Mouse (Mus musculus): Measurements from ENCODE around the gene Slit3.

Gene Slit3

DNA sequence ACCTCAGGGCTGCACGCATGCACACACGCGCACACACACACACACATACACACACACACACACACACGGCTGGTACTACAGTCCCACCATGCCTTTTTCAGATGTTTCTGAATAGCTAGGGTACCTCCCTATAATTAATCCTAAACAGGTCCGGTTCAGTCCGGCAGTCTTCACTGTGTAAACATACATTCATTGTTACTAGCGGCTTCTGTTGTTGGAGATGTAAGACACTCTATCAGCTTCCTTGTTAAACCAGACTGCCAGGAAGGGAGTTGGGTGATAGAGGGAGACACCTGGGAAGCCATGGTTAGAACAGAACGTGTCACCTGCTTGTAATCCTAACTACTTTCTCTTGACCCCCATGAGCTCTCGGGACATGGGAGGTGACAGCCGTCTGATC, 481.6 kb downstream of the Slit3 start:
- no peak for DNase-seq

DNA sequence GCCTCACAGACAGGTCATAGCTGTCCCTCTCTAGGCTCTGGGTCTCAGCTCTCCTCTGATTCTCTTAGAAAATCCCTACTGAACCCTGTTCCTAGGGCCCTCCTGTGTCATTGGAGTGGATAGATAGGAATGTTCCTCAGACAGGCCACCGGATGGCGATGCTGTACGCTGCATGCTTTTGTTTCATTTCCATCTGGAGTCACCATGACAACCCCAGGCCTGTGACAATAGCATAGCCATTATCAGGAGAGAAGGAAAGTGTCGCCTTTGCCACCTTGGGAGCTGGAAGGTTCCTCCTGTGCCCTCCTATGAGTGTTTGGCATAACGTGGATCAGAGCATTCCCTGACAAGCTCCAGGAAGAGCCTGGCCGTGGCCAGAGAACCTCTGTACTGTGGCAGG, 482.9 kb downstream of the Slit3 start:
- DNase-seq, result no peak

DNA sequence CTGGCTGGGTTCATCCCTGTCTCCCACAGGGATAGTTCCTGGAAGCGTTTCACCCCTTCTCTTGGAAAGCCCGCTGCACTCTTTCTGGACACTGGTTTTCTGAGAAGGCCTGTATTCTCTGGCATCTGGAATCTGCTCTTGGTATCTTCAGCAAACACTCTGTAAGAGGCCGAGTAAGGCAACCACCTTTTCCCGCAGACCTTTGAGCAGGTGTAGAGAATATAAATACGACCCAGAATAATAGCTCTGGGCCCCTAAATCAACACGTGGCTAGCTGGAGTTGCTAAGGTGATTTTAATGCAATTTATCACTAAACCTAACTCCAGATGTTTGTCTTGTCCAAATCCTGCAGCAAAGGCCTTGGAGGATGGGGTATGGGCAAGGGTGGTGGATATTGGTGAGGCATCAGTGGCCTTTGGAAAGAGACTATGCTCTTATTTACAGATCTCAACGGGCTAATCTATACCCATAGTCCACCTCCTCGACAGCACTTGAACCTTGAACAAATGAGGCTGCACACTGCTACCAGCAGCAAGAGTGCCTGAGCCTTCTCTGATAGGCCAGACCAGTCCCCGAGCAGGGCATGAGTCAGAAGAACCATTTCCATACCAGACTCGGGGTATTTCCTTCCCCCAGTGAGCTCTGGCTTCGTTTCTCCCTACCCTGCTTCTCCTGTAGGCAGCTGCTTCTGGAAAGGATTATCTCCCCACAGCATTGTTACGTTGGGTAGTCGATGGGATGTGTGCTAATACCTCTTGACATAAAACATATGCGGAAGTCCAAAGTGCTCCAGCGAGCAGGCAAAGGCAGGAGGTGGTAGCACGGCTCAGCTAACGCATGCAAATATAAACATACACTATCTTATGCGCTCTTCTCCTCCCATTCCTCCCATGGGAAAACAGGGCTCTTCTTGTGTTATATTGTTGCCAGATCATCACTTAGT, 484.1 kb downstream of the Slit3 start:
- no peak for DNase-seq

DNA sequence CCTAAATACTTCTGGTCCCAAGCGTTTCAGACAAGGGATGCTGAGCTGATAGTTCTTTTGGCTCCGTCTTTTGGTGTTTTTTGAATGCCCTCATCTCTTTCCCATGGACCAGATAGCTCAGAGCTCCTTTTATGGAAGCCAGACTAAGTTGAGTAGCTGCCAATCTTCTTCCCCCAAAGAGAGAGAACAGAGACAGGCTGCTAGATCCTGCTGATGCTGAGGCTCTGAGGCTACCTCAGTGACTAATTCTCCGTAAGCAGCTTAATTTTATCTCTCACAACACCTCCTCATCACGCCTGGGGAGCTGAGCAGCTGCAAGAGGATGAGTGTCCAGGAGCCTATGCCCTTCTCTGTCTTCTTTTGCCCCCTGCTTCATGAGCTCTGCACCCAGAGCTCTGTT, 486.2 kb downstream of the Slit3 start:
- DNase-seq, result no peak

DNA sequence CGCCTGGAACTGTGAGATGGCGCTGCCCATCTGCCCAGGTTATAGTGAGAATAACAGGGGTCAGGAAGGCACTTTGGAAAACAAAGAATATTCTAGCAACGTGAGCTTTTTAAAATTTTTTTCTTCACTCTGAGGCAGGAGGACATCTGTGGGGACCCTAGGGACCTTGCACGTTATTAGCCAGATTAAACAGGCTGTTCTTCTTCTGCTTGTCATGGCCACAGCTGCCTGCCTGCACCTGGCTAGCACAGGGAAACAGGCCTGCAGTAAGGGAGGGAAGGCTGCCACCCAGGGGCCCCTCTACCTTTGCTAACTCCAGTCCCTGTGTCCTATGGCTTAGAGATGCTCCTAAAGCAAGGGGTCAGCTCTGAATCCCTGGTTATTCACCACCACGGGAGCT, 487.8 kb downstream of the Slit3 start:
- no peak for DNase-seq

DNA sequence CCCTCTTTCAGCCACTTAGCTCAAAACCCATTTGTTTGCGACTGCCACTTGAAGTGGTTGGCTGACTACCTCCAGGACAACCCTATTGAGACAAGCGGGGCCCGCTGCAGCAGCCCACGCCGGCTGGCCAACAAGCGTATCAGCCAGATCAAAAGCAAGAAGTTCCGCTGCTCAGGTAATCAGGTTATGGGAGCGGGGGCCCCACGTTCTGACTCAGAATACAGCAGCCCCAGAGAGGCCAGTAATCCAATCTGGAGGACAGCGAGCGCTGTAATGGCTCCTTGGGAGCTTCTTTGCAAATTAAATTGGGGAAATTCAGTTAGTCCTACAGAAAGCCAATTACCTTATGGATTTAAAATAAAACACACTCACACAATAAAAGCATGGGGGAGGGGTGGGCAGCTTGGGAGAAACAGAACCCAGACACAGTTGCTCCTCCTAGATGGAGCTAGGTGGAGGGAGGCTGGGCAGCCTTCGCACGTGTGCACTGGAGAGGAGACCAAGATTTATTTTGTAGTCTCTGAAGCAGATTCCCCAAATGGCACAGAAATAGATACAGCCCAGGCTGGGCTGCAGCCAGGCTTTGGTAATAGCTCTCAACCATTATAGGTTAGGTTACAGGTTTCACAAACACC, 491.4 kb downstream of the Slit3 start:
- DNase-seq, result no peak

DNA sequence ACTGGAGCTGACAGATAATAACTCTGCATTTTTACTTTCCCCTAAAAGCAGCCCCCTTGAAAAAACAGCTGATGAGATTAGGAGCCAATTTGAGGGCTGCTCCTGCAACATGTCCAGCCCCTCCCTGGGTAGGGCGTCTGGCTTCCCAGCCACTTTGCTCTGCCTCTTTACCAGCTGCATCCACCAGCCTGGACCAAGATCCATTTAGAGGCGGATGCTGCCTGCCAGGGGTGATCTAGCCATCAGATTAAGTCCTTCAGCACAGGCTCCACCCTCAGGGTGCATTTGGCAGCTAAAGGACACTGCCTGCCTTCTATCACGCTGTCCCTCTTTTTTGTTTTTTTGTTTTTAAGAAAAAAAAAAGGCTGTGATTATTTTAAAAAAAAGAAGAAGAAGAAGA, 493.5 kb downstream of the Slit3 start:
- no peak for DNase-seq

DNA sequence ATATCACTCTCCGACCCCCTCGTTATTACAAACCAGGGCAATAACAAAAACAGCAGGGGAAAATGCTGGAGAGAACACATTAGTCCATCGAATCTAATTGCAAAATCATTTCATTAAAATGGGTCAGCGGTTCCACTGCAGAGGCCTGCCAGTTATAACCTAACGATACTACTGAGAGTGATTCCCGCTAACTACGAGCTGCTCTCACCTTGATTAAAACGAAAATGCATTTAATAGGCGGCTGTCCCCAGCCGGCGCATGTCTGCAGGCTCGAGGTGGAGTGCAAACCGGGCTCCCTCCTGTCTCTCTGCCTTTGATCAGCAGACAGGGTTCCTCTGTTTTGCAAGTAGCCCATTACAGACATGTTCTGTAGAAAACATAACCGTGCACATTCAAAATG, 498.4 kb downstream of the Slit3 start:
- DNase-seq, result no peak

DNA sequence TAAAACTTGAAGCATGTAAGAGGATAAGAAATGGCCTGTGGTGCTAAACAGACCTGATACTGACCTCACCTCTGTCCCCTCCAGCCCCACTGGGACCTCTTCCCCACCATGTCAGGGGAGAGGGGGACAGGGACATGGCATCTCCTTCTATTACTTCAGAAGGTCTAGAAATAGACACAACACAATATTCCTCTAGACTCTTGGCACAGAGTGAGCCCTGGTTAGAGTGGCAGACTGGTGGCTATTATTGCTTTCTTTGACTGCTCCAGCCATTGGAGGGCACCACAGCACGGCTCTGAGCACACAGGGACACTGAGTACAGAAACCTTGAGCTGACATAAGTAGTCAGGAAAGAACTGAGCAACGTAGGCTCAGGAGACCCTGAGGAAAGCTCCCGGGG, 501.7 kb downstream of the Slit3 start:
- DNase-seq, result no peak

DNA sequence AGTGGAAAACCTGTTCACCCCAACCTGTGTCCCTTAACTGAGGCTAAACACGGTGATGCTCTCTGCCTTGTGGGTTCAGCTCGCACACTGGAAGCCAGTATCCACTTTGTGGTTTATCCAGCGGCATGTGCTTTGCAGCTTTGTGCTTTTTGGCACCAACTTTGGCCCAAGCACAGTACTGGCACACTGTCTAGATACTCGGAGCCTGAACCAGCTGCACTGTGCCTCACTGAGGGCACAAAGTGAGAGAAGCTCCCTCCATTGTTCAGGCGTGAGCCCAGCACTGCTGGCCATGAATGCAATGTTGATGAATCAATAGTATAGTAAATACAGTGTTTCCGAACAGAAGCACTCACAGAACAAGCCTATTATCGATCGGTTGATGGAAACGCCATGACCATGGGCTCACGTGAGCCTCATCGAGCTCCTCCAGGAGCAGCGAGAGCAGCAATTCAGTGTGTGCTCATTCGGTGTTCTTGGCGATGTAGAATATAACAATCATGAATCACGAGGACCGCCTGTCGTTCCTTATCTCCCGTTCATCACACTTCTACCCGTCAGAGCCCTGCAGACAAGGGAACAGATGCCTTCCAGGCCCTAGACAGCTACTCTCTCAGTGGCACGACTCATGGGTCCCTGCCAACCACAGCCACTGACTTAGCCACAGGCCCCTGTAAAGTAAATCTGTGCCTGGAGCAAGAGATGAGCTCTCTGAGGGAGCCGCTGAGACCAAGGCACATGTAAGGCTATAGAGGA, 503.7 kb downstream of the Slit3 start:
- DNase-seq, result no peak

DNA sequence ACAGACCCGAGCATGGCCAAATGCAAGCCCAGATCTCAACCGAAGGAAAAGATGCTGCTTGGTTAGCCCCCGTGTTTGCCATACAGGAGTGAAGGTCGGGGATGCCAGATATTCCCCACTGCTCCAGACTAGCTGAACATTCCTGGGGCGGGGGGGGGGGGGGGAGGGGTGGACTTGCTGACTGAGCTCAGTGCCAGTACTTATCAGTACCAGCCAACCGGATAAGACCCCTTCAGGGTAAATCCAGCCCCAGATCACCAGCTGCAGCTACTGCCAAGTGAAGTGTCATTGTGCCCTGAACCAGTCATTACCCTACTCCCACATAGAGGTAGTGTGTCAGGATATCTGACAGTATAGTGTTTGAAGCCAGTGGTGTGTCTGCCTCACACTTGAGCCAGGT, 504.6 kb downstream of the Slit3 start:
- DNase-seq, result no peak

DNA sequence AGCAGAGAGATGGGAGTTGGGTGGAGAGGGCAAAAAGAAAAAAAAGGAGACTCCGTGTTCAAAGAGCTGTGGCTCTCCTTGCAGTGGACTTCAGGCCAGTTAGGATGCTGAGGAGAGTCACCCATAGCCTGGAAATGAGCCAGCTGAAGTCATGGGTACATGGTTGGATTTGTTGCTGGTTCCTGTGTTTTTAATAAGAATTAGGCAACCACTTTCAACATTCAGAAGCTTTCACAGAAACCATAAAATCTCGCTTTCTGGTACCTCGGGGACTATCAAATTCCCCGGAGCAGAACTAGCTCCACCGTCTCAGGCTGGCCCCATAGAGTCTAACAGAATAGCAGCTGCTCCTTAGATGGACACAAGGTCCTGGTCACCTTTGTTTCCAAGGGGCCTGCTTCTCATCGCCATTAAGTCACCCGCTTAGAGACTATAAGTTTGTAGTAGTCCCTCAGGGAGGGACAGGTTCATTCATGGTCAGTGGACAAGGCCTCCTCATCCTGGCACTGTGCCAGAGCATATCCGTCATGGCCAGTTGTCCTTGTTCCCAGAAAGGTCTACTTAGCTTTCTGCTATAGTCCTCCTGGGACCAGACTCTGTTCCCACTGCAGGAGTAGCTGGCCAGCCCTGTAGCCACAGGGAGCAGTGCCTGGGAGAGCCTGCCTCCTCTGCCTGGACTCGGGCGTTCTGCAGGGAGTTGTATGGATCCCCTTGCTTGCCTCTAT, 505.3 kb downstream of the Slit3 start:
- no peak for DNase-seq

DNA sequence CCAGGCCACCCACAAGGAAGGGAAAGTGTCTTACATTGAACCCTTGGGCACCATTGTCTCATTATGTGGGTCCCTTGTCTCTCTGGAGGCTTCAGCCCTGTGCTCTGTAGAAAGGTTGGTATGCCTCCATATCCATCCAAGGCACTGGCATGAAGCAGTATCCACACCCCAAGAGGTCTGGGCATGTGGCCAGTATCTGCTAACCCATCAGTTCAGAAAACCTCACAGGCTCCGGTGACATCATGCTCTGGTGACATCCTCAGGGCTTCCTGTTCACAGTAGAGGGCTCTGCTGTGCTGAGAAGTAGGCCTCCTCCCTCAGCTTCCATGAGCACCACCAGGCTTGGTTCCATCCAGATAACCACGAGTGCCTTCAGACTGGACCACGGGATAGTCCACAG, 506.8 kb downstream of the Slit3 start:
- DNase-seq, result no peak

DNA sequence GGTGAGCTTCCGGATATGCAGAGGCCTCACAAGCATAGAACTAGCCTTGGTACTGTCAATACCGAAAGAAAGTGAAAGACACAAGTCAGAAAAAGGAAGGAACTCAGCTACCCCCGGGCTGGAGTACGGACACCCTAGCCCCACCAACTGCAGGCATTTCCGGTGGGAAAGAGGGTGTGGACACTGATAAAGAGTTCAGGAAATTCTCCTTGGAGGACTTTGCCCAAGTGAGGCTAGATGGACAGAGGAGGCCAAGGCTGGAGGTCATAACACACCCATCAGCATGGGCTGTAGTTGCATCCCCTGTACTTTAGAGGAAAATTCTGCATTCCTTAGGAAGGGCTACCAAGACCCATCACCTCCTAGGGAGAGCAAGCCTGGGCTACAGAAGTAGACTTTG, 511.2 kb downstream of the Slit3 start:
- DNase-seq, result no peak

DNA sequence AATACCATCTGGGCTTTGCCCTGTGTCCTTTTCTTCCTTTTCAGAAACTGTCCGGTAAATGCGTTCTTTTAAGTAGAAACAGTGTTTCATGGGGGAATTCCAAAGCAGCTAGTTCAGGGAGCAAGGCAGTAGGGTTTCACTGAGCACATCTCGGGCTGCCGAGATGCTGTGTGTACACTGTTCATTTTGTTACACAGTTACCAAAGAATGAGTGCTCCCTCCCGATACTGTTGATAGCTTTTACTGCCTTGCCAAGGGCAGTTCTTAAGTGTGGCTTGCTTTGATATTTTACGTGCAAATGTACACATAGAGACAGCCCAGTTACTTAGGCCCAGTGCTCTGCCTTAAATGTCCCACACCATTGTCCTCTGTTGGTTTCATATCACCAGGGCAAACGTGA, 516.1 kb downstream of the Slit3 start:
- no peak for DNase-seq

DNA sequence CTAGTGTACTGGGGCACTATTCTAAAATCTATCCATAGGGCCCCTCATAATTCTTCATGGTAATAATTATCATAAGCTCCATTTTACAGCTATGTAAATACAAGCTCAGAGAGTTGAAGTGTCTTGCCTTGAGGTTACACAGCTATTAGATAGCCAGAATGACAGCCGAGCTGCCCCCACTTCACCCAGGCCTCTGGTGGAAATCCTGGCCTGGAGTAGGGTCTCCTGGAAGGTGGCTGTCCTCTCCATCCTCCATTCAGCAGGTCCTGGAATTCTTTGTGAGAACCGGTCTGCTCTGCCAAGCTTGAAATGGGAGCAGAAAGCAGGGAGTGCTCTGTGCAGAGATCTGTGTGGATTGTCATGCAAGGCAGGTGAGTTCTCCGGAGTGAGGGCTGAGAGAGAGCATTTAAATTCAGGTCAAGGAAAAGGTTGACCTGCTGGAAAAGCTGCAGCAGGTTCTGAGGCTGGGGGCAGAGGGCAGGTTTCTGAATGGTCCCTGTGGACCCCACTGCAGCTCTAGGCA, 517.9 kb downstream of the Slit3 start:
- DNase-seq, result no peak

DNA sequence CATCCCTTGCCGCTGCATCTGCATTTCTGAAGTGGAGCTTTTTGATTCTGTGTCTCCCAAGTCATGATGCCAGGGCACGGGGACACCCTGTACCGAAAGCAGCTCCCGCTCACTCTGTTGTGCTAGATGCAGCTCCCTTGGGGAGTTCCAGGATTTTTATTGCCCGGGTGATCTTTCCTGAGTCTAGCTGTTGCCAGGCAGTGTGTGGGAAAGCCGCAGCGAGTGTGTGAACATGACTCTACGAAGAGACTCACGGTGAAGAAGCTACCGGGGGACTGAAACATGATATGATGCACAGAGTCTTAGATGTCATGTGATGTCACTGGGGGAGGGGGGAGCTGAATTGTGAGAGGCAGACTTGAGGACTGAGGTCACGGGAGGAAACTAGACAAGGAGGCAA, 518.4 kb downstream of the Slit3 start:
- DNase-seq, result no peak

DNA sequence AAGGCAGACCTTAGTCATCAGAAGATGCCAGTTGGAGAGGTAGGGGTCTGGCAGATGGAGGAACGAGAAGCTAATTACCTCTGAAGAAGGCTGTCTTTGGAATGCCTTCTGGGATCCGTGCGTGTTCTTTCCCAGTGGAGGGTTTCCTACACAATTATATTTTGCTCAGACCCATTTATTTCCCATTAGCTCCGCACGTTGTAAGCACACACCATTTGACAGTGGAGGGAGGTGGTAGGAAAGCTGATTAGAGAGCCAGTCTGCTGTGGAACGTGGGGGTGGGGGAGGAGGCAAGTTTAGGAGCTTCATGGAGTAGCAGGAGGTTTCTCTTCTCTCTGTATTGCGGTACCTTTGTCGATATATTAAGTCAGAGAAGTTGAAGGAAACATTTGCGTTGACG, 530.3 kb downstream of the Slit3 start:
- DNase-seq, result no peak

DNA sequence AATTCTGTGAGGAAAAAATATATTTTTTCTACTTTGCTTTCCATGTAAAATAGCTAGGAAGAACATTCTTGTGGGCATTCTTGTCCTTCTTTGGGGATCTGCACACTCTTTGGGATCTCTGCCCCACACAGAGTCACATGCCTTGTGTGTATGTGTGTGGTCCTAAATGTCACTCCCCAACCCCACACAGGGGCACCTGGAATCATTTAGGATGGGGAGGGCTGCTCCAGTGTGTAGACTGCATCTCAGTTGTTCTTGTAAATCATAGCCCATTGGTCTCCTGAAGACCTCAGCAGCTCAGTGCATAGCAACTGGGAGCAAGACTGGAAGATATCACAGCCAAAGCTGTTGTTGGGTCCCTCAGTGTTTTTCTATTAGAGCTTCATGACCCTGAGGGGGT, 534.8 kb downstream of the Slit3 start:
- no peak for DNase-seq

DNA sequence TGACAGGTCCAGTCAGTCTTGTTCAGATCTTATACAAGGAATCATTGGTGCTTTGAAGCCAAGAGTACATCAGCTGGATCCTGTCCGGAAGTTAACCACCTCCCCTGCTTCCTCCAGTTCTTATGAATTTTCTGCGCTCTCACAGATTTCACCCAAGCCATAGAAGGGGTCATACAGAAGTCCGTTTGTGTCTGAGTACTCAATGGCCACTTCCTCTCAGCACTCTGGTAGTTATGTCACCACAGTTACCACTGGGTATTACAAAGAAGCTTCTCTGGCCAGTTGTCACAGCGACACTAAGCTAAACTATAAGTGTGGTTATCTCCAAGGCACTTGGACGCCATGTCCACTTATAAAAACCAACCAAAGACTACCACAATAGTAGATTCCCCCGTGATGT, 536.6 kb downstream of the Slit3 start:
- no peak for DNase-seq

DNA sequence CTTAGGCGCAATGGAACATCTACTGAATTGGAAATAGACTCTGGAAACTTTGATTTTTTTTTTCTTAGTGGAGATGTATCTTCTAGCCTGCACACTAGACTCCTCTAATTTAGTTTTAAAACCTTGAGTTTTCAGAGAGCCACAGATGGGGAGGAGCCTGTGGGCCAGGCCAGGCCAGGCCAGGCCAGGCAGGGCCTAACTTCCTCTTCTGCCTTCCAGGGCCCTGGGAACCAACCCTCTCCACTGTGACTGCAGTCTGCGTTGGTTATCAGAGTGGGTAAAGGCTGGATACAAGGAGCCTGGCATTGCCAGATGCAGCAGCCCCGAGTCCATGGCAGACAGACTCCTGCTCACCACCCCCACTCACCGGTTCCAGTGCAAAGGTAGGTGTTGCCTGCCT, 539.9 kb downstream of the Slit3 start:
- DNase-seq, result no peak

DNA sequence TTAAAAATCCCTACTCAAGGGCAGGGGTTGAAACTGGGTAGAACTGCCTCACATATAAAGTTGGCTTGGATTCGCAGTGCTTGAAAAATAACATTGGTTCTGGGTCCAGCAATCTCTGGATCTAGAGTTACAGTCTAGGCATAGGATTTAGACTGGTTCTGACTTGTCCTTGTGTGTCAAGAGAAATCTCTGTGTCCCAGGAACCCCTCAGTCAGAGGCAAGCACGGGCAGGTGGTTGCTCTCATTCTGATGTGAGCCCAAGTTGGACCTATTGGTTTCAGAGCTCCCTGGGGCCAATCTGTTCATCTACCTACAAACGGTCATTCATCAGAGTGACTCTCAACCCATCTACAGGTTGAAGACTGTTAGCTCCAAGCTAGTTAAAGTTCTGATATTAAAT, 541.9 kb downstream of the Slit3 start:
- DNase-seq, result no peak

DNA sequence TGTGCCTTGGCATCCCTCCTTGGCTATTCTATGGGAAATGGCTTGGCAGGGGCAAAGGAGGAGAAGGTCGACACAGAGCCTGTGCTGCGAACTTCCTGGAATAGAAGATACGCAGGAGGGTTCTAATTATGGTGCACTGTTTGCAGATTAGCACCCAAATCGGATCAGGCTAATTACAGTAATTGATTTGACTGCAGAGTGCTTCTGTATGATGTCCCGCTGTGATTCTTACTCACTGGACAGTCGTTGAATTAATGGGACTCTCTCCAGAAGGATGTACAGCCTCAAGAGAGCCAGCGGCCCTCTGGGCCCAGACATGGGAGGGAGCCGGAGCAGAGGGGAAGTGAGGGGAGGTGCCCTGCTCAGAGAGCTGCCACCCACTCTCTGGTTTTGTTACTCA, 542.6 kb downstream of the Slit3 start:
- no peak for DNase-seq
